Mouse (Mus musculus): ENCODE results near the gene Ghr.
A peak's percentile ranks its signal among the peaks of the same experiment; 100 is the strongest.

The Ghr gene

DNA sequence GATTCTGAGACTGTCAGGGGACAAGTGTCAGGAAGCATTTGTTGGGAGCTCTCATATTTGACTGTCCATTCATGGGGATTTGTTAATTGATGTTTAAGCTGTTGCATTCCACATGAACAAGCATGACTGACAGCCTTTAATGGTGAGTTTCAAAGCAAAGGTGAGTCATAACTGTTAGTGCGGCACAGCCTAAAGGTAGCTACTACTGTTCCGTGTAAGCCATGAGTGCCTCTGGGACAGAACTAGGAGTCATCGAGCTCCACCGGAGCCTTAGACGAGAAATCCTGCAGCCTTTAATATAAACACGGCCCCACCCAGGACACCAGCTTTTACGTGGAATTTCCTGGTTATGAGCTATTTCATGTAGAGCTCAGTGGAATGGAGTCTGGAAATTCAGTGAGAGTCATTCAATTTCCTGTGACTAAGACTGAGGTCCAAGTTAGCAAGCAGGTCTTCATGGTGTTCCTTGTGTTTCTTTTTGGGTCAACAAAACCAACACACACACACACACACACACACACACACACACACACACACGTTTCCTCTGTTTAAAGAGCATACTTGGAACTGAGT lies 138.8 kb downstream of the Ghr start:
- DNase-seq: no peak

DNA sequence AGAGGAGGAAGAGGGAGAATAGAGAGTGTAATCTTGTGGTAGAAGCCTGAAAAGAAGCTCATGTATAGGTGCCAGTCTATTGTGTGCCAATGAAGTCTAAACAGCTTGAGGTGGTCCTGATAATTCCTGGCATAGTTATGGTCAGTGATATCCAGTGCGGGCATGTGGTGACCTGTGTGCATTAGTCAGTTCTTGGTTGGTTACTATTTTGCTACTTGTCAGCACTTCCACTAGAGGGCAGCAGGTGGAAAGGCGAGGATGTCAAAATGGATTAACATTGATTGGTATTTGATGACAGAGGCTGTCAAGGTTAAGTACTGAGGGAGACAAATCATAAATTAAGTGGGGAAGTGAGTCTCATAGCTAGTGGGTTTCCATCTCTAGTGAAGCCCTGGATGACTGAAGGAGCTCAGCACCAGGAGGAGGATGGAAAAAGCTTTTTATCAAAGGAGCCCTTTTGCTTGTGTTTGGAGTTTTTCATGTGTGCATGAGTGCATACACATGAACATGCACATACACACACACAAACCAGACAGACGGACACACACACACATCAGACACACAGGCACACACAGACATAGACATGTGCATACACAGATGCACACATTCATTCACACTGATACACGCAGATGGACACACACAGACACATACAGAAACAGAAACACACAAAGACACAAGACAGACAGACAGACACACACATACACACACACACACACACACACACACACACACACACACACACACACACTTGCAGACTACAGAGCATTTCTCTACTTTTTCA lies 141.6 kb downstream of the Ghr start:
- DNase-seq: peak; percentile 35 to 66

DNA sequence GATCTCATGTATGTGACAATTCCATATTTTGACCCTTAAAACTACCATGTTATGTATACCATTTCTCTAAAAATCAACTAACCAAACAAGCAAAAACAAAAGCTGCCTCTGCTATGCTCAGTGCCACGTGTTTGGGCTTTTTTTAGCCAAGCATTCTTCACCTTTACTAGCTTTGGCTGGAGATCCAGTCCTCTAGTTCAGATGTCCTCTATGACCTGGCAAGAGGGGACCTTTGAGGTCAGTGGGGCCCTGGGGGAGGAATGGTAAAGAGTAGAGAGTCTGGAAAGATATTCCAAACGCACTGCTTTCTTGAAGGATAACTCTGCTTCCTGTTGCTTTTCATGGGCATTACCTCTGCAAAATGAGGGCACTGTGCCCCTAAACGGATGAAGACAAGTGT lies 145.9 kb downstream of the Ghr start:
- peak; percentile 65 to 76 for DNase-seq

DNA sequence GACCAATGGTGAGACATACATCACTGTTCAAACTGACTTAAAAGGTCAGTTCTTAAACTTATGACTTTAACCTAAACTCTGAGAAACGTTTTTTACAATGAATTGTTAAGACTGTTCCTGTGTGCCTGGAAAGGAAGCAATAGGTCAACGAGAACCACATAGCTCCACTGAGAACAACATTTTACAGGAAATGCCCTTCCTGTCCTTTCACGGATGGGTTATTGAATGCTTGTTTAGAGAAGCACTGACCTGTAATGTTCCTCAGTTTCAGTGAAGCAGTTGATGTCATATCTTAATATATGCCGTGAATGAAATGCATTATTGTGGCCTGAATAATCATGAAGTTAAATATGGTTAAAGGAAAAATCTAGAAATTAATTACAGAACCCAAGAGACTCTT lies 147.7 kb downstream of the Ghr start:
- DNase-seq: peak in 1 of 2 experiments; percentile 25

DNA sequence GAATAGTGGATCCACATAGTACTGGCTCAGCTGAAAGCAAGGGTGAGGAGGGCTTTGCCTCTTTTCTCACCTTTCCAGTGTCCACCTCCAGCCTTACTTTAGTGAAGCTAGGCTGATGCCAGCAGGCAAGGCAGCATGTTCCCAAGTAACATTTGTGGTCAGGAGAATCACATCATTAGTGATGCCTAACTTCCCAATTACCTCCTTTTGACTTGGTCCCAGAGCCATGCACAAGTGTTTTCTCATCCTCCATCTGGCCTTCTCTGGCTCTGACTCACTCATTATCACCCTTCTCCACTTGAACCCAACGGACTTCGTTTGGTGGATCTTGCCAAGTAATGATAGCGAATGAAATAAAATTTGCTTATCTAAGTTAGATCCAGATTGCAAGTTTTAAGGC lies 148.8 kb downstream of the Ghr start:
- DNase-seq: no peak

DNA sequence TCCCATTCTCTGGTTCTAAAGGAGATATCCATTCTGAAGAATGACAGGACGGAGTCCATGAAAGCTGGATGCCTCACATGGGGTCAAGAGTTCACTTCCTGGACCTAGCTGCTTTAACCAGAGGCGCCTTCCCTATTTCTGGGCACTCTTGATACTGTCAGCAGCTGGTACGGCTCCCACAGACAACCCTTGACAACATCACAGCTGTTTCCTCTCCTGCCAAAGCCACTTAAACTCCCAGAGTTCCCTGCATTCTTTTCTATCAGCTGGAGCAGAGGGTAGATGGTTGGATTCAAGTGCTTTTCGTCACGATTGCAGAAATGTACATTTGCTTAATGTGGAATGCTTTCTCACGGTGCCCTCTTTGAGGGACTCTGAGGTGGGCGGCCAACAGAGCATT lies 150.0 kb downstream of the Ghr start:
- DNase-seq: peak; percentile 54 to 62

DNA sequence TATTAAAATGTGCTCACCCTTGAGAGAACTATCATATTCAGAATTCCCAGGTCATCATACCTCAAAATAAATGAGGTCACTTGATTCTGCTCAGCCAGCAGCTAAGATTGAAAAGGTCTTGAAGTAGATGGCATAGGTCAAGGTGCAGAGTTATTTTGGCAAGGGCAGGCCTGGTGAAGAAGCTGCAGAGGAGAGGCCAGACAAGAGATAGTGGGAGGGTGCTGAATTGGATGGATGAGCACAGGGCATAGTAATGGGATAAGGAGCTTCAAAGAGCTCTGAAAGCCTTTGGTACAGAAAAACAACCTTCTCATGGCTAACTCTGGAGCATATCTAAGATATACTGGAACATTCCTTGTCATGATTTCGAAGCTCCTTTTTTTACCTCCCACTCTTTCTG lies 150.5 kb downstream of the Ghr start:
- DNase-seq: peak; percentile 35 to 51

DNA sequence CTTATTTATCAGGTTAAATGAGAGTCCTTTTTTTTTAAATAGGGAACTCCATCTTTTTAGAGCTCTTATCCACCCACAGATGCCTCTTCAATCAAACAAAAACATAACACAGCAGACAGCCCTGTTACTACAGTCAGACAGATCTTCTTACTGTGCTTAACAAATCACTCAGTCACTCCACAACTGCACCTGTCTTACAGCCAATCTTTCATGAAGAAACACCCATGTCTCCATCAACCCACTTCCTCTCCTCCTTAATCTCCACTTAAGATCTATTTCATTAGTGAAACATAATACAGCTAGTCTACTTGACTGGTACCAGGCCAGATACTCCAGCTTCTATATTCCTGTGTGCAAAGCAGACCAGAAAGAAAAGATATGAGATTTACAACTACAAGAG lies 153.9 kb downstream of the Ghr start:
- no peak for DNase-seq

DNA sequence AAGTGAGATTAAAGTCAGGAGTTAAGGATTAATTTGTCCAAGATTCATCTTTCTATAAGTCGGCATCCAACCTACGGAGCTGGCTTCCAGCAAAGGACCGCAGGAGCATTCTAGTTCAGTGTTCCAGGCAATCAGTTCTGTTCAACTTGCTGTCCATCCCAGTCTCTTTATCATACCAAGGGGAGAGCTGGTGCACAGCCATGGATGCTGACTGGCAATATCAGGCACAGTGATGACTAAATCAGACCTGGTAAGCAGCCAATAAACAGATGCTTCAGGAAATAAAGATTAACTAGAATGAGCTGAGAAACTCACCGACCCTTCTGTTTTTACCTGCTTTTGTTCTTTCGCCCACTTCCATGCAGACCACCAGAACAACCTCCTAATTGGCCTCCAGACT lies 154.3 kb downstream of the Ghr start:
- DNase-seq: peak in 1 of 2 experiments; percentile 52

DNA sequence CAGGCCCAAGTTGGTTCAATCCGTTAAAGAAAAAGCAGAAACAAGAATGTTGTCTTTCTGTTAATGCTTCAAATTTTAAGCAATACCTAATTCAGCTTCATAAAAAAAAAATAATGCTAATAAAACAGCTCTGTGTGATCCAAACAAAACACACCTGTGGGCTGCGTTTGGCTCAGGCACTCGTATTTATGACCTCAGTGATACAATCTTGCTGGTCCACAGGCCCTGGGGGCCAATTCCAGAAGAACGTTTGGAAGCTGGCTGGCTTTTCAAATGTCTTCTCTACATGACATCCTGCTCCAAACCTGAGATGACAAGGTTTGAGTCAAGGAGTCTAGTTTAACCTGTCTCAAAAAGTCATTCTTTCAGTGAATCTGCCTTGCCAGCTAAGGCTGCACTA lies 156.9 kb downstream of the Ghr start:
- no peak for DNase-seq

DNA sequence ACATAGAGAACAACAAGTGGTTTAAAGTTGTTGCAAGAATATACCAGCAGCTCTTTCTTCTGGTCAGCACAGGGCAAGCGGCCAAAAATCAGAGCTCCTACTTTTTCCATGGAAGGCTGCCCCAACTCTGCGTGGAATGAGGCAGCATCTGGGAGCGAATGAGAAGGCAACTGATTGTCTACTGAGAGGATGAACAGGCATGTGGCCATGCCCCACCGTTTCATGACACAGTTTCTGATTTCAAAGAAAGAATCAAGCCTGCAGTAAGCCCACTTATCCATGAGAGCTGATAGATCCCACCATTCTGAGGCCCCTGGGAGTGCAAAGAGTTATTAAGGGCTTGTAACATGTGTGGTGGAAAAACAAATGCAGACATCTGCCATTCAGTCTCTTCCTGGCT lies 160.1 kb downstream of the Ghr start:
- peak; percentile 54 to 70 for DNase-seq

DNA sequence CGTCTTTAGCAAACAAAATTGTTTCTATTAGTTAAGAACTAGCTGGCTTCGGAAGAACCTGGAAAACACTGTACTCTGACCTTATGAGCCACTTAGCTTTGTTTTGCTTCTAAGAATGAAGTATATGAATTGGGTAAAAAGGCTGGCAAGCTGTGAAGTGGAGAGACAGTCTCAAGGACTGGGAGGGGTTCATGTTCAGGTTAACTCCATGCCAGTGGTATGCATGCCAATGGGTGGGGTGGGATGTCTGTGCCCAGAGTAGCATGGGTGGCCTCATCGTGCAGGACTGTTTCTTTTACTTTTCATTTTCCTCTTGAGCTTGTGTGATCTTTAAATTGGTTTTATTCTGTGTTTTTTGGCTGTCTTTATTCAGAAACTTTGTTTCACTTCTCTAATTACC lies 165.6 kb downstream of the Ghr start:
- no peak for DNase-seq

DNA sequence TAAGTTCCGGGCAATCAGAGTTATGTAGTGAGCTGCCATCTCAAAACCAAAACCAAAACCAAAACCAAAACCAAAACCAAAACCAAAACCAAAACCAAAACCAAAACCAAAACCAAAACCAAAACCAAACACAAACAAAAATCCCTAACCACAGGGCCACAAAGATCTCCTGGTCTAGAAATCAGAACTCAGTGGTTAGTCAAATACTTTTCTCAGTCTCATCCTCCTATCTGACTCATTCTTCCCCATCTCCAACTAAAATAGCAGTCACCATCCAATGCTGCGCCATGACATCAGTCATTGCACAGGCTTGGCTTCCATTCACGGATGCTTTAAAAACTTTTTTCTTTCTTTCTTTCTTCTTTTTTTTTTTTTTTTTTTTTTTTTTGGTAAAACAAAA lies 170.2 kb downstream of the Ghr start:
- no peak for DNase-seq

DNA sequence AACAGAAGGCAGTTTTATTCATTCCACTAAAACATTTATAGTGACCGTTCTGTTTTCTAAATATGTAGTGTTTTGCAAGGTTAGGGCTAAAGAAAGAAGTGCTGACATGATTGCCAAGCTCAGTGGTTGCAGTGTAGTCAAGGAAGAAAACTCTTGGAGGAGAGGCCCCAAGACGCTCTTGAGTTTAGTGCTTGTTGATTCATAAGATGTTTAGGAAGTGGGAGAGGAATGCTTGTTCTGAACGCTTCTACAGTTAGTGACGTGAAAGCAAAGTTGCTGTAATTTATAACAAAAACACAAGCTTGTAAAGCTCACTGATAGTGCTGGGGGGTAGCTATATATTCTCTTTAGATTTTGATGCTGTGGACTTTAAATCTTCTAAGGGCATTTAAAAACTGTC lies 174.8 kb downstream of the Ghr start:
- DNase-seq: no peak

DNA sequence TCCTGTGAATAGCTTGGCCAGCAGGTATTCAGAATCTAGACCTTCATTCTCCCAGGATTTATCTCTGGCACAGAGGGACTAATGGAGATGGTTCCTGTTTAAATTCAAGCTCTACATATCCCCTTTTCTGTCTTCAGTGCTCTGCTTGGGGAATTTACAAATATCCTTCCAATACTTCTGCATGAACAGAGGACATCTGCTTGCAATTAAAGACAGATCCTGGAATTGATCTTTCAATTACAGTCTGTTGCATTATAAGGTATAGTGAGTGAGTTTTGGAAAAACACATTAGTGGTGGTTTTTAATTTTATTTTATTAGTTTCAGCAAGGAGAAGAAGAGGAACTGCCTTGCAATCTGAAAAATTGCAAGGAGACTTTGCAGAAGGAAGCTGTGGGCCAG lies 184.1 kb downstream of the Ghr start:
- no peak for DNase-seq

DNA sequence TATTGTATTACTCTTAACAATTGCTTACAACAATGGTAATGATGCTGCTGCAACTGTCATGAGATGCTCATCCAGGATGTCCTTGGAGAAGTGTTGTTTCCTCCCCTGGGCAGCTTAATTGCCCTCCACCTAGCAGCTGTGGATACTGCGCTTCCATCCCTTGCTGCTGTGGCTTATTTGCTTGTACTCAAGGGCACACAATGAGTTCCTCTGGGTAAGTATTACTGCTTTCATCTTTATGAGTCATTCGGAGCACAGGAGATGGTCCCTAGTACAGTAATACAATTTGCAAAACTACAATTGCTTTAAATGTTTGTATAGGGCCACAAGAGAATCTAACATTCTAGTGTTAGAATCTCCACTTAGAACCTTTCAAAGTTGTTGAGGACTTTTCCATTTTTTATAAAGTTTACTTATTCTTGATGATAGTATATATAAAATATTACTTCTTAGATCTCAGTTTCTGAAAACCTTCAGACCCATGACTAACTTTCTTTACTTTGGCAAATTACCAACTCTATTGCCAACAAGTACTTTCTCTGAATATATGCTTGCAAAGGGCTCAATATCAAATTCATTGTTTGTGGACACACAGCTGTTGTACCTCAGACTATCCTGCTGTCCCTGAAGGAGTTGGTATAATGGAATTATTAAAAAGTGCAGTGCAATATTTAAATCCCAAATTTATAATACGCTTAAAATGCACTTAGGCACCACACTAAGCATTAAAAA lies 185.8 kb downstream of the Ghr start:
- DNase-seq: no peak

DNA sequence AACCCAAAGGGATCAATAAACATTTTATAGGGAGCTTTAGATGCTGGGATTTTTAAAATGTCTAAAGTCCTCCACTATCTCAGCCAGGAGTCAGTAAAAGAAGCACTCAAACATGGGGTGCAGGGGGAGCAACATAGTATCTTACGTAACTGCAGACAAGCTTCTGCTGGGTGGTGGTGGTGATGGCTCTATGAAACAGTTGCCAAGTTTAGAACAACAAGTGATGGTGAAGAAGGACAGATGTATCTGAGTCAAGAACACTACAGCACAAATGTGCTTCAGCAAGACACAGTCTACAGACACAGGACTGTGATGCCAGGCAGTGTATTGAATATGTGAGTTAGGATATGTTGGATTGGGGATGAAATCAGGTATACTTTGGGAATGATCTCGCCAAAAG lies 187.1 kb downstream of the Ghr start:
- DNase-seq: no peak

DNA sequence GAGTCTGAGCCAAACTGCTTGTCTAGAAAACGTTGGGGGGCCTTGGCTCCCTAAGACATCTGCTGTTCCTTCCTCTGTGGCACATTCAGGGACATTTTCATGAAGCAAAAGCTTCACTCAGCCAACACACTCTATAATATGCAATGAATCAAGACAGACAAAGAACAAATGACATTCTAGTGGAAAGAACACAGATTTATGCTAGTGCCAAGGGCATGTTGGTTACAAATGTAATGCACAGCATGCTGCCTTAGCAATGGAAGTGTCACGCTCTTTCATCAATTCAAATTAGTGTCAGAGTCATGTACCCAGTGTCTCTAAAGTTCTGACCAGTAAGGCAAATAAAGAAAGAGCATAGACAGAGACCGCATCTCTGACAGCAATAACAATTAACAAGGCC lies 187.6 kb downstream of the Ghr start:
- no peak for DNase-seq

DNA sequence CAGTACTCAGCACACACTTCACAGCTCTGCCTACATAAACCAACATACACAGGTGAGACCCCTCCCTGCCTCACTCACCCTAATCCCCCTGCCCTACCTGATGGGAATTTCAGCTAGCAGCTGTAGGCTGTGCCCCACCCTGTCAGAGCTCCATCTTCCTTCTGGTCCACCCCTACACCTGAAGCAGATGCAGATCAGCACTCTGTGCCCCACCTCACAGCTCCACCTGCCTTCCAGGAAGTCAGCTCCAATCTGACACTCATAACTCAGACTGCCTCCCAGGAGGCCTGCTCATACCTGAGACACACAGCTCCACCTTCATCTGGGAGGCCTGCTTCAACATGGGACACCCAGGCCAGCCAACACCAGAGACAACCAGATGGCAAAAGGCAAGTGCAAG lies 192.6 kb downstream of the Ghr start:
- no peak for DNase-seq

DNA sequence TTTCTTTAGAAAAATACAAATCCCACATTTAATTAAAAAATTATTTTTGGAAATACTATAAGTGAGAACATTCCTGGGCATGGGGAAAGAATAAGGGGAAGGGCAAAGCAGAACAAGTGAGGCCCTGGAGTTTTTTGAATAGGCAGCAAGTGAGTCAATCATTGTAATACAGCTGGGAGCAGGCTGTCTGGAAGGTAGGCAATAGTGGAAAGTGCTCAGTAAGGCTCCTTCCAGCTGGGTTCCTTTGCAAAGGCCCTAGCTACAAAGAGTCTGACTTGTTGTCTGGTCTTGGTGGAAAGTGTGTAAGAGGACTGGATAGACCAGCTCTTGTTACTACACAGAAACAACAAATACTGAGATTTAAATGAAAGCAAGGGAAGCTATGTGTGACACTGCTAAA lies 194.3 kb downstream of the Ghr start:
- no peak for DNase-seq

DNA sequence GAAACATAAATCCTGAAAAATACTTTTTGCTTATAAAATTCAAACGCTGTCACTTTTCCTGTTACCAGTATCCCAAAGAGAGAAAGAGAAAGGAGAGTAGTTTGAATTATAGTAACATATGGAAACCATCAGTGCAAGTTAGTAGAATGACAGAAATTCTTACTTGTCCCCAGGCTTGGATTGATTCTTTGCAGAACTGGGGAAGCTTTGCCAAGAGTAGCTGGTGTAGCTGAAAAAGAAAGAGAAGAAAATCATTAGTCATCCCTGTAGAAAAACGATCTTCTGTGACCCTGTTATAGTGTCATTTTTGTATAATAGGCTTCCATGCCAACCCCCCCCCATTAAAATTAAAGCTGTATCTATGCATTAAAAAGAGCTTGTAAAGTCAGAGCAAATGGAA lies 194.8 kb downstream of the Ghr start:
- no peak for DNase-seq

DNA sequence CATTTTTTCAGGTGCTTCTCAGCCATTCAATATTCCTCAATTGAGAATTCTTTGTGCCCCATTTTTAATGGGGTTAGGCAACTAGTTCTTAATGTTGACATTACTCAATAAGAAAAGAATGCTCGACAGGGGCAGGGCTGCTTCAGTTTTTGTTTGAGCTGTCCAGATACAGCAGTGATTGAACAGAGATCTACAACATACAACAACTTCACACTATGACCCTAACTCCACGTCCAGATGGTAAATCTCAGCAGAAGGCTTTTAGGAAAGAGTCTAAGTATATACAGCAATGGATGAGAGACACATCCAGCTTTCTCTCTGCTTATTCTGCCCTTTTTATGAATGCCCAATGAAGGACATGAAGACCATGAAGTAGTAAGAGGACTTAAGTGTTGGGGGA lies 199.5 kb downstream of the Ghr start:
- DNase-seq: no peak

DNA sequence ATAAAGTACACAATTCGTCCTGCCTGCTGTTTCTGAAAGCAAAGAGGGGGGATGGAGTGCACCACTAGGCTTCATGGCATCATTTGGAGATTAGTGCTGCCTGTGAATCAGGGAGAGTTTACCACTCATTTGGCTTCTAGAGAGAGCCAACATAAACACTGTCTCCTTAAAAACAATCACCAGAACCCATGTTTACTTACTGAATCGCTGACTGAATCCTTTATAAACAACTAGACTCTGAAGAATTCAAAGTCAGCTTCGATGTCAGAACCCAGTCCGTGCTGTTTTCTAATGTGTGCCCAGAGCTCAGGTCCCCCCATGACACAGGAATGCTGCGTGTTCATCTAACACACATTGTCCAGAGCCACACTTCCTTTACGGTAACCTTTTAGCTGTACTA lies 201.9 kb downstream of the Ghr start:
- DNase-seq: no peak

DNA sequence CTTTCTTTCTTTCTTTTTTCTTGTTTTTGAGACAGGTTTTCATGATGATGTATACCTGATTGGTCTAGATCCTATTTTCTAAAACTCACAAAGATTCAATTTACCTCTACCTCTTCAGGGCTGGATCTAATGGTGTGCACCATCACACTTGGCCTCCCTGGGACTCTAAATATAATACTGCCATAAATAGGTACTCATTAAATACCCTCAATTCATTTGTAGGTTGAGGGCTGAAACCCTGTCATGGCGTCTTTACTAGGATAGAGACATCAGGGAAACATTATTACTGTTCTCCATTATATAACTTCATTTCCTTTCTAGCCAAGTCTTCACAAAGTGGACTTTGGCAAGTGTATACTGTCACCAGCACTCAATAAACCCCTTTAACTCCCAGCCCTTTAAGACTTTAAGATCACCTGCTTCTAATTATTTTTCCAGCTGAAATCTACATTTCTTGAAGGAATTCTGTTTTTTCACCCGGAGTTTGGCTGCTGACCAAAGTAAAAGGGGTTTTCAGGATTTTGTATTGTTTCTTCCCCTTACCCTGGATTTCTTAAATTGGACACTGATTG lies 214.9 kb downstream of the Ghr start:
- DNase-seq: no peak

All from kidney, postnatal 36 days (tissue).